Mouse (Mus musculus) hematopoietic stem cell, adult 5-6 weeks (primary cell): ENCODE measurements around the gene Ppp1r32. TPM values are rescaled to one million over a fixed set of nuclear protein-coding genes. Genes with fewer than 3 reads are reported as not detected.

Source experiments
- ATAC-seq, 2 experiments: fragments of 125-278 bp in 1 of 2; replicated peaks in 1 of 2; 2 replicates each; pipeline ENCODE4 v1.8.0; 2016 to 2017; ENCODE audit warnings: inconsistent platforms in 2 of 2, mild to moderate bottlenecking in 2 of 2, moderate number of reproducible peaks in 2 of 2, low read depth in 1 of 2, moderate TSS enrichment in 1 of 2; ENCODE audit not compliant: low FRiP score in 2 of 2, poor library complexity in 2 of 2, severe bottlenecking in 2 of 2, insufficient read depth in 1 of 2, low TSS enrichment in 1 of 2
- total RNA-seq: library from RNA; stranded (forward); fragments of 172-1452, 232-1000 nt; gene quantifications from 2 replicates; pipeline ENCODE4 v1.2.3, GENCODE M21; 2017

The Ppp1r32 gene
- total RNA-seq, result not detected in 2 replicates

GRCm38 (mm10) chr19:10482703-10483102, at the start of gene Ppp1r32:
Gene Ppp1r32 (minus strand): TSS chr19:10482928.
- no peak for ATAC-seq

GRCm38 (mm10) chr19:10530082-10530481, 47.4 kb upstream of the Ppp1r32 start:
- no peak for ATAC-seq

GRCm38 (mm10) chr19:10525910-10526309, 43.2 kb upstream of the Ppp1r32 start, which contains the start of gene Sdhaf2:
Gene Sdhaf2 (minus strand): TSS chr19:10526142.
- 0 out of 4 replicates have a peak, but pooled peaks have one; percentile 35 to 39 for ATAC-seq

- ATAC-seq, result peak; percentile 81 to 91
These were observed 42.6 kb upstream of the Ppp1r32 start, which contains the start of gene Cpsf7 for GRCm38 (mm10) chr19:10525106-10525901. Gene Cpsf7 (plus strand): TSS chr19:10525266.

GRCm38 (mm10) chr19:10524784-10525105, 42.0 kb upstream of the Ppp1r32 start:
- peak in 1 of 2 experiments; percentile 42; a peak in 2 of 4 replicates for ATAC-seq

GRCm38 (mm10) chr19:10523483-10524080, 40.9 kb upstream of the Ppp1r32 start:
- ATAC-seq, result no peak

- no peak for ATAC-seq
These were observed 39.2 kb upstream of the Ppp1r32 start for GRCm38 (mm10) chr19:10521926-10522325.

- no peak for ATAC-seq
These were observed 37.6 kb upstream of the Ppp1r32 start for GRCm38 (mm10) chr19:10520355-10520754.

GRCm38 (mm10) chr19:10510759-10511330, 28.1 kb upstream of the Ppp1r32 start:
- ATAC-seq, result no peak

GRCm38 (mm10) chr19:10502571-10502970, 19.8 kb upstream of the Ppp1r32 start:
- peak; percentile 66 to 67; a peak in 3 of 4 replicates for ATAC-seq

- ATAC-seq, result no peak
These were observed 17.9 kb upstream of the Ppp1r32 start for GRCm38 (mm10) chr19:10500581-10500980.

- ATAC-seq, result peak; percentile 86 to 87
These were observed 14.9 kb upstream of the Ppp1r32 start for GRCm38 (mm10) chr19:10497512-10498160.

- no peak for ATAC-seq
These were observed 14.2 kb upstream of the Ppp1r32 start for GRCm38 (mm10) chr19:10496976-10497375.

- ATAC-seq, result no peak
These were observed 12.9 kb upstream of the Ppp1r32 start for GRCm38 (mm10) chr19:10495670-10496069.

GRCm38 (mm10) chr19:10486264-10486738, 3.6 kb upstream of the Ppp1r32 start:
- peak; percentile 74 to 84 for ATAC-seq

GRCm38 (mm10) chr19:10479541-10479940, 3.2 kb downstream of the Ppp1r32 start:
- ATAC-seq, result no peak

GRCm38 (mm10) chr19:10473779-10474178, 8.9 kb downstream of the Ppp1r32 start:
- ATAC-seq, result no peak

- ATAC-seq, result no peak
These were observed 9.8 kb downstream of the Ppp1r32 start for GRCm38 (mm10) chr19:10472958-10473357.
